Mouse (Mus musculus): ENCODE data around the gene Tnfrsf25.

GRCm38 (mm10) chr4:152083611-152084220 lies 32.0 kb upstream of the Tnfrsf25 start:
- TF ChIP-seq CTCF (IDR thresholded peaks at IDR 0.05; ENCODE audit: low read depth, low read length), result no peak
- no peak for TF ChIP-seq GATA2 (IDR thresholded peaks at IDR 0.05; ENCODE audit: borderline replicate concordance, low read depth, low read length)
